Mouse (Mus musculus): ENCODE results near the gene Nol10. TPM values are rescaled to one million over a fixed set of nuclear protein-coding genes. Genes with fewer than 3 reads are reported as not detected.
"Not testable (repeated sequence)": the region's sequence is repeated elsewhere in the genome, so short reads cannot be mapped to it uniquely, and the experiment has no call there.

Nol10 gene
- total RNA-seq, 2 experiments from 2014 or later: 5.6 to 7.6 TPM

DNA sequence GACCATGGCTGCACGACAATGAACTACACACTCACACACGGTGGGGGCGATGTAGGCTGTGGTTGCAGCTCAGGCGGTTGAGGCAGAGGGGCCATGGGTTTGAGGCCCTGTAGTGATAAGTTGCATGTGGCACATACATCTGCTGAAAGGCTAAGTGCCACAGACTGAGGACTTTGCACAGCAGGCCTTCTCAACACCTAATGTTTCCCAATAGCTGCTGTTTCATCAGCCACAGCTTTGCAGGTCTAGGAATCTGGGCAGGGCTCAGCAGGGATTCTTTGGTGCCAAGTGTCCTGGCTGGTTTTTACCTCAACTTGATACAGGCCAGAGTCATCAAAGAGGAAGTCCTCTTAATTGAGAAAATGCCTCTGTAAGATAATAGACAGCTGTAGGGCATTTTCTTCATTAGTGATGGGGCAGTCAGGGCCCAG is 101.4 kb downstream of the Nol10 start:
- DNase-seq: no peak
- intact Hi-C loops (cut with DNase I): loop anchor here (5.0 kb wide), 1 partner anchor 93 kb away; the partner anchor contains the start of gene Odc1

DNA sequence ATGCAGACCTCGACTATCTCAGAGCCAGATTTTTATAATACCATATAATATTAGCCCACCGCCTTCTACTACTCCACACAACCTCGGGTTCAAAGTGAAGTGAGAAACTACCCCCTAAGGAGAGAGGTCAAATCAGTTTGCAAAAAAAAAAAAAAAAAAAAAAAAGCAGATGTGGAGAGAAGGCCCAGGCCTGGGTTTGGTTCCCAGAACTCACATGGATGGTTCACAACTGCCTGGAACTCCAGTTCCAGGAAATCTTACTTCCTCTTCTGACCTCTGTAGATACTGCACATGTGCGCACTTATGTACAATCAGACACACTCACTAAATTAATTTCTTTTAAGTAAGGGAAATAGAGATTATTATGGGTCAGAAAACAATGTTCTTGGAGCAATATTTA is 102.2 kb downstream of the Nol10 start:
- no peak for DNase-seq
- intact Hi-C loops (cut with DNase I): no loop called here

DNA sequence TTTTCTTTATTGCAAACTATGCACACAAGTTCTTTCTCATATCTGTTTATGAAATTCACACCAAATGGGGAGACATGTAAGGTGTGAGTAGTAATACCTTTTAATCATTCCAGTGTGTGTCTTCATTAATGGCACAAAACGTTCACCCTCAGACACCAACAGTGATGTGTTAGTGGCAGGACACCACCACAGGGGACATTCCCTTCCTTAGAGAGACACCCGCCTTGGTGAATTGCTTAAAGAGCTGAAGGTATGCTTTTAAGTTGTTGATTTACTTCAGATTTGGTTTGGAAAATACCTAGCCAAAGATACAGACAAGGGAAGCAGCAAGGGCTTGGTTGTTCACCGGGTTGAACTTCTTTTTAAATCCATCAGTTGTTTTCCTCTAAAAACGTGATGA is 102.7 kb downstream of the Nol10 start:
- DNase-seq: no peak
- intact Hi-C loops (cut with DNase I): no loop called here

DNA sequence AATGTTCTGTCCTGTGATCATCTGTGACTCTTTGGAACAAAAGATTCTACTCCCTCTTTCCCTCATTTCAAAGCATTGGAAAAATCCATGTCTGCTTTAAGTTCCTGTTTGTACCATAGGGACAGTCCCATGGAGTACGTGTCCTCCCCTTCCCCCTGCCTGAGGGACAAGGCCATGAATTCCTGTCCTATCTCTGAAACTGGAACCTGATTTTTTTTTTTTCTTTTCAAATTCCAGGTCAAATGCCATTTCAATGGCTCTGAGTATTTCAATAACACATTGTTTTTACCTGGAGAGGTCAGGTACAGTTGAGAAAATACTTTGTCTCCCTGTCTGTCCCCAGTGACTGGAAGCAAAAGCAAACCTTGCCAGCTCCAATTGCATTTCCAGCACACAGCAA is 104.0 kb downstream of the Nol10 start:
- intact Hi-C loops (cut with DNase I): no loop called here
- DNase-seq: no peak

DNA sequence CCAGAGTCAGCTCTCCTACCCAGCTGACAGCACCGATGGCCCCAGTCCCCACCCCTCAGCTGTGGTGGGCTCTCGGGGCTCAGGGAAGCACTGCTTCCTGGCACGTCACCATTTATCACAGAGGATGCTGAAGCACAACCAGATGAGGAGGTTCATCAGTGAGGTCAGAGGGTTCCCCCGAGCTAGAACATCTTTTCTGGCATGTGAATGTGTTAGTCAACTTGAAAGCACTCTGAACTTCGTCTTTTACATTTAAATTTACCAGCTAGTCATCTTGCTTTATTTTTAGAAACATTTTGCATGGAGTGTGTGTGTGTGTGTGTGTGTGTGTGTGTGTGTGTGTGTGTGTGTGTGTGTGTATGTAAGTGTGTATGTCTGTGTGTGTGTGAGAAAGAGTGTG is 105.7 kb downstream of the Nol10 start:
- intact Hi-C loops (cut with DNase I): no loop called here
- DNase-seq: no peak

DNA sequence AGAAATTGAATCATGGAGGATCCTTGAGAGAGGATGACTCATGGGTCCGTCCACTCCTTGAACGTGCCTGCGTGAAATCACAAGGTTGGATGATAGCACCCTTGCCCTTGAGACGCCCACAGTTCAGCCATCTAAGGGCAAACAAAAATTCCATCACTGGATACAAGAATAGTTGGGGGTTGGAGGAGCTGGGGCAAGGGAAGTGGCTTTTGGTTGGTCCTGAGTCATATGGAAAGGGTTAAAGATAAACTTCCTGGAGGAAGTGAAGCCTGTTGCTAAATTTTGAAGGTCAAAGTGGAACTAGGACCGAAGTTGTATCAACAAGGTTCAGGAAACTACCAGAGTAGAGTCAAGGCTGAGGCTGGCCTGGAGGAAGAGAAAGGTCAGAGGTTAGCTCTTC is 106.8 kb downstream of the Nol10 start:
- intact Hi-C loops (cut with DNase I): no loop called here
- DNase-seq: no peak

DNA sequence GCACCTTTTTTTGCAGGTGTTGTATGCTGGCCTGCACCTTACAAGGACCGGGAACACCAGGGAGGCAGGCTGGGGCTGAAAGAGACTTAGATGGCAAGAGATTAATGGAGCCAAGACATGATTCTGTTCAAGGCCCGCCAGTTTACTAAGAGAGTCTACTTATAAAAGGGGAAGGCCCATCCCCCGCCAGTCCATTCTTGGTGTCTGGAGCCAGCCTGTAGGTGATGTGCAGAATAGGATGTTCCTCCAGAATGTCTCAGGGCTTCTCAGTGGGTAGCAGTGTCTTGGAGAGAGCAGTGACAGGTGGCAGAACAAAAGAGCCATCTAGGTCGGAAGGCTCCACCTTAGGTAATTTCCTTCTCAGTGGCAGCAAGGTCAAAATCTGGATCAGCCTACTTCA is 111.0 kb downstream of the Nol10 start:
- DNase-seq; intact Hi-C loops (cut with DNase I): not testable (repeated sequence)

DNA sequence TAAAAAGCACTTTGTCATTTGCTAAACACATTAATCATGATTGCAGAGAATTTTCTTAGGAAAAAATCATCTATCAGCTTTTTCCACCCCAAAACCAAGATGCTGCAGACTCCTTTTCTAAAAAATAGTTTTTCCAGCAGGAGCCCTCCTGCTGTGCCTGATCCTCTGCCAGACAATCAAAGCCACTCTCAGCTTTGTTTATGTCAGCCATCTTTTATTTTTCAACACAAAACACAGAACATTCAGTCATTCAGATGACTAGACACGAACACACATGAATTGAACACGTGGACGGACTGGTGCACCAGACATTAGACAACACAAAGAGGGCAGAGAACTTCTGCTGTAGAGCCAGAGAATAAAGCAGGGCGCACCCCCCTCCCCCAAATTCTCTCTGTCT is 115.4 kb downstream of the Nol10 start:
- intact Hi-C loops (cut with DNase I): no loop called here

DNA sequence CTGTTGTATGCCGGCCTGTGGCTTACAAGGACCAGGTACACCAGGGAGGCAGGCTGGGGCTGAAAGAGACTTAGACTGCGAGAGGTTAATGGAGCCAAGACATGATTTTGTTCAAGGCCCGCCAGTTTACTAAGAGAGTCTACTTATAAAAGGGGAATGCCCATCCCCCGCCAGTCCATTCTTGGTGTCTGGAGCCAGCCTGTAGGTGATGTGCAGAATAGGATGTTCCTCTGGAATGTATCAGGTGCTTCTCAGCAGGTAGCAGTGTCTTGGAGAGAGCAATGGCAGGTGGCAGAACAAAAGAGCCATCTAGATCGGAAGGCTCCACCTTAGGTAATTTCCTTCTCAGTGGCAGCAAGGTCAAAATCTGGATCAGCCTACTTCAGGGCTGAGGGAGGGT is 116.3 kb downstream of the Nol10 start:
- DNase-seq; intact Hi-C loops (cut with DNase I): not testable (repeated sequence)

More for the DNA sequence above, 115.4 kb downstream of the Nol10 start:
- DNase-seq: no peak

DNA sequence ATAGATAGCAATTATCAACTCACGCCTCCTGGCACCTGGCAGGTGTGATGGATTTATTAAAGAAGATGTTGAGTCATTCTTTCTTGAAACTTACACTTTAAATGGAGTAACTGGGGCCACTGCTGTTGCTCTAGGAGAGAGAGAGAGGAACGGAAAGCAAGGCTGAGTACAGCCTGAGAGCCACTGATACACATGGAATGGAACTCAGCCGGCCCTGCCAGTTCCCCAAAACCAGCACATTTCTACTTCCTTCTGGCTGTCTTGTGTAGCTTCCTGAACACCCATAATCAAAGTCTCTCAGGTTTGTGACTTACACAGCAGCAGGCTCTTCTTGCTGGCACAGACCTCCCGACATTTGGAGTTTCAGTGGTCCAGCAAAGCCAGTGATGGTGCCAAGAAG is 118.5 kb downstream of the Nol10 start:
- intact Hi-C loops (cut with DNase I): no loop called here
- DNase-seq: no peak

DNA sequence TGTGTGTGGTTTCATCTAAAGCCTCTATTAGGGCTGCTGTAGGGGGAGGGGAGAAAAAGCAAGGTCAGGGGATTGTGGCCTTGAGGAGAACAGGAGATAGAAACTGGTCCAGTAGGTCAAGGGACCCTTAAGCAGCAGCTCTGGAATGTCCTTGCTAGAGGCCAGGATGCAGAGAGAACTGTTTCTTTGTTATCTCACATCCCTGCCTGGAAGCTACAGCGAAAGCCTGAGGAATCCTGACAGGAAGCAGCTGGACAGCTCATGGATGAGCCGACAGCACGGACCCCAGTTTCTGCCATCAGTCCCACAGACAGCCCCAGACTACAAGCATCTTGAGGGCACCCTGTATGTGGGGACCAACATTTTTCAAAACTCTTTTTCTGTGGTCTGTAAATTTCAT is 120.1 kb downstream of the Nol10 start:
- no peak for DNase-seq
- intact Hi-C loops (cut with DNase I): no loop called here

DNA sequence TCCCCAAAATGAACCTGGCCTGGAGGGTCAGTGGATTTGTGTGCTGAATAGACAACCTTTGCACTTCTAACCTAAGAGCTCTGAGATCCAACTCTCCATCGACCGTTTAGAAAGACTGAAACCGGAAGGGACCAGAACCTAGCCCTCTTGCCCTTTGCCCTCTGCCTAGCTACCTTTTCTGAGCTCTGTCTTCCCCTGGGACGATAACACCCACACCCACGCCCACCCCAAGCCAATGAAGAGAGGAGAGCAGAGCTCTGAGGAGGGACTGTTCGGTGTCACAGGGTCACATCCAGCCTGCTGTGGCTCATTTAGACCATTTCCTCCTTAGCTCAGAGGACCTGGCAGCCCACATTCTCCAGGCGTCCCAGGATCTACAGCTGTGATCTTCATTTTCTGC is 121.6 kb downstream of the Nol10 start:
- intact Hi-C loops (cut with DNase I): no loop called here

DNA sequence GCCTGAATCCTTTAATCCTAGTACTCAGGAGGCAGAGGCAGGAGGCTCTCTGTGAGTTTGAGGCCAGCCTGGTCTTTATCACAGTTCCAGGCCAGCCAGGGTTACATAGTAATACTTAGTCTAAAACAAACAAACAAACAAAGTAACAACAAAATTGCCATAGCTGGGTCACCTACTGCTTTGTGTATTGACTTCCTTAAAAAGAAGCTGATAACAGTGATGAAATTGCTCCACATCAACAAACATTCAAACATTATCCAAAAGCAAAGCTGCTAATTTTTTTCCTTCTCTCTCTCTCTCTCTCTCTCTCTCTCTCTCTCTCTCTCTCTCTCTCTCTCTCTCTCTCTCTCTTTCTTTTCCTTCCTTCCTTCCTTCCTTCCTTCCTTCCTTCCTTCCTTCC is 122.3 kb downstream of the Nol10 start:
- intact Hi-C loops (cut with DNase I); DNase-seq: not testable (repeated sequence)

More for the DNA sequence above, 121.6 kb downstream of the Nol10 start:
- no peak for DNase-seq

DNA sequence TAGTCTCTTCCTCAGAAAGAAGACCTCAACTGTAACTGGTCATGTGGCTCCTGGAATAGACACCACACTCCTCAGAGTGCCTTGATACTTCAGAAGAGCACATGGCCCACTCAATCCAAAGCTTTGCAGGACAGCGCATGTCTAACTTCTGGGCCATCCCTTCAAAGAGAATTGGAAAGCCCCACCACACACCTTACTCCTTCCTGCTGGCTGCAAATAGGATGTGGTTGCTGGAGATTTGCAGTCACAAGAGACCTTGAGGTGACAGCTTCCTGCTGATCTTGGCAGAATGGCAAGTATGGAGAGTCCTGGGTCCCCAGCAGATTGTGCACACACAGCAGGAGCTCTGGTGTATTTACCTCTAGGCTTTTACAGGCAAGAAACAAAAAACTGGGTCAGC is 123.1 kb downstream of the Nol10 start:
- DNase-seq: no peak
- intact Hi-C loops (cut with DNase I): no loop called here

DNA sequence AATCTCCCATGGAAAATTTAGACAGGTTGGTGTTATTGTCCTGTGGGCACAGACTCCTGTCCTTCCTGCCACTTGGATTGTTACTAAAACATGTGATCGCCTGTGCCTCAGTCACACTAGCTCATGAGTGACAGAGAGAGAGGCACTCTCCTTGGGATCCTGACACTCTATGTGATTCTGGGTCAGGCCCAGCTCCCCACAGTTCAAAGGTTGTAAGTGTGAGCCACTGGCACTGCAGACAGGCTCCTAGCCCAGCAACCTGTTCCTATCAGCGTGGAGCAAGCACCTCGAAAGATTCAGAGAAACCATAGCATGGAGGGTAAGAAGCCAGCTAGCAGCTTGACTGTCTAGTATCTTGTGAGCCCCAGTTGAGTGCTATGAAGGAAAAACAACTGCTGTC is 124.9 kb downstream of the Nol10 start:
- peak in 1 of 2 experiments; percentile 3 for DNase-seq
- intact Hi-C loops (cut with DNase I): no loop called here

DNA sequence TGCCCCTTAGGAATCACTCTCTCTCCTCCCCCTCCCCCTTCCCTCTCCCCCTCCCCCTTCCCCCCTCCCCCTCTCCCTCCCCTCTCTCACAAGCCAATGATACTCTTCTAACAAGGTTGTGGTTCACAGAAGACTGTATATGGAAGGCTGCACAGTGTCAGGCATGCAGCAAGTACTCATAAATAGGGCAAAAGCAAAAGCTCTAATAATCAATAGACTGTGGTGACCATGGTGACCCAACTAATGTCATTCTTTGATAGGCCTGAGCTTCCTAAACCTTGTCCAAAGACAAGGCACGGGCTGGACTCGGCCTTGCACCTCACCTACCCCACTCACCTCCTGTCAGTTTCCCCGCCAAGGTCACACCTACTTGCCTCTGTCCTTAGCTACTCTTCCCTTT is 125.6 kb downstream of the Nol10 start:
- intact Hi-C loops (cut with DNase I): no loop called here
- DNase-seq: no peak

DNA sequence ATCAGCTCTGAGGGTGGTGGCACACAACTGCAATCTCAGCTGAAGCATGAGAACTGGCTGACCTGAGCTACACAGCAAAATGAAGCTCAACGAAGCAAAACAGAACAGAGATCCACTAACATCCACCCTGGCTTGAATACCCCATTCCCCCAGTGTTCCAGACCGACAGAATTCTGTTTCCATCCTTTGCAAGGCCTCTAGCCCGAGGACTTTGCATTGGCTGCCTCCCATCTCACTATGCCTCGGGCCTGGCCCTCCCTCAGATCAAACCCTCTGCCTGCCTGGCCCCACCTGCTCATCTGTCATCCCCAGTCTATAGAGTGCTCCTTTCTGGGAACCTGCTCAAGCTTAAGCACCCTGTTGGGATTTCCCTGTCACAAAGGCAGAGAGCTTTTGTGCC is 126.4 kb downstream of the Nol10 start:
- DNase-seq: no peak
- intact Hi-C loops (cut with DNase I): no loop called here

DNA sequence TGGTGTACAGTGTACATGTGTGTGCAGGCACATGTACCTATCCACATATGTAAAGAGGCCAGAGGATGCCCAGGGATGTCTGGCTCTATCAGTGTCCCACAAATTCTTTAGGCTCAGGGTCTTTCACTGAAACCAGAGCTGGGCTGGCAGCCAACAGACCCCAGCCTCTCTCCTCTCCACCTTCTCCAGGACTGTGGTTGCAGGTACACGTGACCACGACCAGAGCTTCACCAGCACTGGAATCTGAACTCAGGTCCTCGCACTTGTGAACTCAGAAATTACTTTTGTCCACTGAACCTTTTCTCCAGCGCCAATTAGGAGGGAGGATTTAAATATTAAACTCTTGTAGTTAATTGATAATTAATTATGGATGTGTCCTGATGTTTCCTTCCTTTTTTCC is 126.9 kb downstream of the Nol10 start:
- DNase-seq: no peak
- intact Hi-C loops (cut with DNase I): no loop called here

DNA sequence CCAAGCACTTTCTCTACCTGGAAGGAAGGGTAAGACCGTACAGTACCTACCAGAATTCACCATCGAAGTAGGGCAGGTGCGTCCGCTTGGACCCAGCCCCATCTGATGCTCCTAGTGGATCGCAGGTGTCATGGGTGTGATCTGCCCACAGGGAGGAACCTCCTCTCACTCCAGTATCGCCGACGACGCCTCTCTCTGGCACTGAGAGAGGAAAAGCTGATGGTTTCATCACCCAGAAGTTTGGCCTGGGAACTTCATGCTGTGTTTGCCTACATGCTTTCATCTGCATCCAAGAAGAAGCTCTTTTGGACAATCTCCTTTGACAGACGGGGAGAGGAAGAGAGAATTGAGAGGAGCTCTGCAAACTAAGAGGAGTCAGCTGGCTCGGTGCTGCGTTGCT is 129.9 kb downstream of the Nol10 start:
- peak in 1 of 2 experiments; percentile 8 for DNase-seq
- intact Hi-C loops (cut with DNase I): no loop called here

DNA sequence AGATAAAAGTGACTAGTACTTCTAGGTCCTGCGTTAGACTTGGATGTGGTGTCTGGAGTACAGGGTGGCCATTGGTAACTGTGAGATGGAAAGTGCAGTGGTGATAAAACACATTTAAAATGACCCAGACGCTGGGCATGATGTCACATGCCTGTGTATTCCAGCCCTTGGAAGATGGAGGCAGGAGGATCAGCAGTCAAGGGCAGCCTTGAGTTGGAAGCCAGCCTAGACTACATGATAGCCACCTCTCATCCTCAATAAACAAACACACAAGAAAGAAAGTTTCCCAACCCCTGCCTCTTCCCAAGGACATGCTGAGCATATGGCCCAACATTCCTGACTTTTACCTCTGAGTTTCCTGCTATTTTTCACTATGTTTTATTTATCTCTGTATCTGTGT is 130.6 kb downstream of the Nol10 start:
- intact Hi-C loops (cut with DNase I): no loop called here
- peak in 1 of 2 experiments; percentile 4 for DNase-seq
